Mouse (Mus musculus) cerebellum, adult (tissue): ENCODE measurements around the gene Akt1.

ENCODE experiments used
- ATAC-seq: cut with Nextera tagmentation; 2 replicates; pipeline ENCODE4 v1.9.2; 2017; ENCODE audit warnings: mild to moderate bottlenecking, moderate library complexity, mixed read lengths; ENCODE audit not compliant: insufficient number of reproducible peaks, low FRiP score, low TSS enrichment

Akt1 gene

GRCm38 (mm10) chr12:112693185-112694126, 18.8 kb upstream of the Akt1 start:
- peak; percentile 94 for ATAC-seq

GRCm38 (mm10) chr12:112688458-112688857, 13.8 kb upstream of the Akt1 start:
- ATAC-seq = no peak

- ATAC-seq = no peak
Measured at GRCm38 (mm10) chr12:112683351-112683750, 8.7 kb upstream of the Akt1 start.

- no peak for ATAC-seq
Measured at GRCm38 (mm10) chr12:112679027-112679996, 4.6 kb upstream of the Akt1 start.

- ATAC-seq = no peak
Measured at GRCm38 (mm10) chr12:112678555-112679026, 3.9 kb upstream of the Akt1 start, which contains the start of gene Zbtb42. Gene Zbtb42, plus strand, starts transcription at chr12:112678828.

- ATAC-seq = no peak
Measured at GRCm38 (mm10) chr12:112677943-112678554, 3.4 kb upstream of the Akt1 start.

GRCm38 (mm10) chr12:112677076-112677475, 2.4 kb upstream of the Akt1 start:
- no peak for ATAC-seq

GRCm38 (mm10) chr12:112675245-112676035, 756 bp upstream of the Akt1 start:
- ATAC-seq = peak; percentile 56; the same call in 1 of the 2 replicates

- ATAC-seq = no peak
Measured at GRCm38 (mm10) chr12:112673576-112674091, 1.1 kb downstream of the Akt1 start.

- no peak for ATAC-seq
Measured at GRCm38 (mm10) chr12:112672744-112673575, 1.7 kb downstream of the Akt1 start.

GRCm38 (mm10) chr12:112671891-112672290, 2.8 kb downstream of the Akt1 start:
- no peak for ATAC-seq

GRCm38 (mm10) chr12:112670718-112671393, 3.8 kb downstream of the Akt1 start:
- ATAC-seq = no peak

- no peak for ATAC-seq
Measured at GRCm38 (mm10) chr12:112667619-112668297, 6.9 kb downstream of the Akt1 start.

- ATAC-seq = no peak
Measured at GRCm38 (mm10) chr12:112665881-112666544, 8.7 kb downstream of the Akt1 start.

GRCm38 (mm10) chr12:112665445-112665844, 9.2 kb downstream of the Akt1 start:
- ATAC-seq = no peak

GRCm38 (mm10) chr12:112664656-112665055, 10.0 kb downstream of the Akt1 start:
- no peak for ATAC-seq

- ATAC-seq = no peak
Measured at GRCm38 (mm10) chr12:112664124-112664523, 10.6 kb downstream of the Akt1 start.
